Mouse (Mus musculus) ZHBTc4 (cell line): ENCODE measurements around the gene Med25.
"Not testable (repeated sequence)": the region's sequence is repeated elsewhere in the genome, so short reads cannot be mapped to it uniquely, and the experiment has no call there.

Experiments used
- DNase-seq: peaks from one replicate; pipeline ENCODE4 v3.0.0-alpha.2; 2011; ENCODE audit warnings: low read depth, low spot score

The Med25 gene

GRCm38 (mm10) chr7:44893197-44893596 is 685 bp upstream of the Med25 start:
- no peak for DNase-seq

DNA sequence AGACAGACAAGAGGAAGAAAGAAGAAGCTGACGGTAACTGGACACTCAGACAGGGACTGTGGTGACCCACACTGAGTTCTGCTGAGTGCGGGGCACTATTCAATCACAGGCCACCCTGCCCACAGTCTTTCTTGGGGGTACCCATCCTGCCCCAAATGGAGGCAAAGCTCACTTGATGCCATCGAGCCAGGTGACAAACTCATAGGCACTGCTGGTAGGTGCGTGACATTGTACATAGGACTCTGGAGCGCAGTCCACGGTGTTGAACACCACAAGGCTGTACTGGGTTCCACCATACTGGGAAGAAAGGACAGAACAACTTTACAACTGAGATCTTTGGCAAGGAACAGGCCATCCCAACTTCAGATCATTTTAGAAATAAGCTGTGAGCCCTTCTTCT is 901 bp downstream of the Med25 start:
- no peak for DNase-seq

GRCm38 (mm10) chr7:44890737-44891136 is 1.8 kb downstream of the Med25 start:
- DNase-seq, result no peak

GRCm38 (mm10) chr7:44890180-44890579 is 2.3 kb downstream of the Med25 start:
- DNase-seq, result no peak

DNA sequence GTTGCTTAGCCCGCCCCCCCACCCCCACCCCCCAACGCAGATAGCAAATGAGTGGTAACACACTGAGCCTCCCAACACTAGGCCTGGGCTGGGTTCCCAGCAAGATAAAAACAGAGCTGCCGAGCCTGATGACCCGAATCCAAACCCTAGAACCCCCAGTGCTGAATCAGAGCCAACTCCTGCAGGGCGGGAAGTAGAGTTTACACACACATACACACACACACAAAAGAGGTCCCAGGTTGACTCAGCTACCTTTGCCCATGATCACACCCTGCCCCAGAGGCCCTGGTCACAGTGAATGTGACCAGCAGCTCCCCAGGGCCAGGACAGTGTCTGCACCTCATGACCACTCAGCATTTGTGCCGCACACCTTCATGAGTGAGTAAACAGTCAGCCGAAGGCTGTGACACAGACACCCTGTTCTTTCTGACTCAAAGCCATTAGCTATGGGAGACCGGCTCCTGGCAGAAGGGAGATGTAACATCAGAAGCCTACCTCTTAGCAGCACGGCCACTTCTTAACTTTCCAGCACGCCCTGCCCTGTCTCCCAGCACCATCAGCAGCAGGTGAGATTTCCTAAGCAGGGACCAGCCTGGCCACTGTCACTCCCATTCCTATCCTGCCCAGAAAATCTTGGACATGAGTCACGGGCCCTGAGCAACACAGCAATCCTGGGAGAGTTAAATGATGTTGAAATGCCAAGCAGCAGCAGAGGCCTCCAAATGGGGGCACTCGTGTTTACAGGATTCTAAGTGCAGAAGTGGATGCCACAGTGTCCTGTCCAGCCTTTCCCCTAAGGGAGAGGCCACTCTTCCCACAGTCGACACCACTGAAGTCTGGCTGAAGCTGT is 4.0 kb downstream of the Med25 start:
- no peak for DNase-seq

GRCm38 (mm10) chr7:44886964-44887363 is 5.5 kb downstream of the Med25 start:
- no peak for DNase-seq

GRCm38 (mm10) chr7:44884637-44885036 is 7.9 kb downstream of the Med25 start:
- DNase-seq, result no peak

DNA sequence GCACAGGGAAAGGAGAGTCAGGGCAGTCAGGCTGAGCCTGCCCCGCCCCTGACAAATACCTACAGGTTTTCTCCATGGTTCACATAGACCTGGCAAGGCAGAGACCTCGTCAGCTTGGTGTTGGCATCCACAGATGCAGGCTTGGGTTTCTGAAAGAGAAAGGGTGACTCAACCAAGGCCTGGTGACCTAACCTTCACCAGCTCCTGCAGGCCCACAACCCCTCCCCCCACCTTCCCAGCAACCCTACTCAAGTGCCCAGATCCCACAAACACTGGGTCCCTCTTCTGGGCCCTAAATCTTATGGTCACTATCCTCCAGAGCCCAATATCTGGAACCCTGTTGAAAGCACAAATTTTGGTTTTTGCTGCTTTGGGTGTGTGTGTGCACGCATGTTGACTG is 9.5 kb downstream of the Med25 start:
- DNase-seq, result no peak

GRCm38 (mm10) chr7:44877833-44878232 is 14.7 kb downstream of the Med25 start:
- no peak for DNase-seq

DNA sequence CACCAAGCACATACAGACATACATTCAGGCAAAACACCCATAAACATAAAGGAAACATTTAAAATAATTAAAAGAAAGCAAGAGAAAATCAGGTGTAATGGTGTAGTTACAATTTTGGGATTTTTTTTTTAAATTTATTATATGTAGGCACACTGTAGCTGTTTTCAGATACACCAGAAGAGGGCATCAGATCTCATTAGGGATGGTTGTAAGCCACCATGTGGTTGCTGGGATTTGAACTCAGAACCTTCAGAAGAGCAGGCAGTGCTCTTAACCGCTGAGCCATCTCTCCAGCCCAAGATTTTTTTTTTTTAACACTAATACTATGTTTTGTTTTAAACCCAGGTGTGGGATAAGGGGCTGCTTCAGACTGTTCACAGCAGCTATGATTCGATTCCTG is 20.7 kb downstream of the Med25 start:
- DNase-seq, result not testable (repeated sequence)

GRCm38 (mm10) chr7:44871181-44871580 is 21.3 kb downstream of the Med25 start:
- DNase-seq, result peak; percentile 72

GRCm38 (mm10) chr7:44870614-44871013 is 21.9 kb downstream of the Med25 start:
- DNase-seq, result no peak

GRCm38 (mm10) chr7:44869697-44870528 is 22.6 kb downstream of the Med25 start, which contains the start of gene Ptov1:
Gene Ptov1, minus strand, starts transcription at chr7:44869788.
- peak; percentile 98 for DNase-seq

- DNase-seq, result peak; percentile 74
These were observed 23.4 kb downstream of the Med25 start for GRCm38 (mm10) chr7:44868919-44869696.

DNA sequence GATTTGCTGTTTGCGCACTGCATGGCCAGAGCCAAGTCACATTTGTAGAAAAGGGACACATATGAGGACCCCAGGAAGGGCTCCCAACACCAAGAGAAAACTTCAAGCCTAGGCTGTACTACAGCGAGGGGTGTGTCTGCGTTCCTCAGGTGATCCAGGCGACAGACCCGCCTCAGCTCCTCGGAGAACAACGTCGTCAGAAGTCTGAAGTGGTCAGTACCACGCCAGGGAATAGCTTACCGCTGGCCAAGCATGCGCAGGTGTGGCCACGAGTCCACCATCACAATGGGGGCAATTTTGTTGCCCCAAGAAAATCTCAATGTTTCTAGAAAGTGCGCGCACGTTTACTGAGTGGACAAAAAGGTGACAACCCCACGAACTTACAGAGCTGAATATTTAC is 24.0 kb downstream of the Med25 start:
- DNase-seq, result no peak

- DNase-seq, result no peak
These were observed 24.7 kb downstream of the Med25 start for GRCm38 (mm10) chr7:44867802-44868201.

DNA sequence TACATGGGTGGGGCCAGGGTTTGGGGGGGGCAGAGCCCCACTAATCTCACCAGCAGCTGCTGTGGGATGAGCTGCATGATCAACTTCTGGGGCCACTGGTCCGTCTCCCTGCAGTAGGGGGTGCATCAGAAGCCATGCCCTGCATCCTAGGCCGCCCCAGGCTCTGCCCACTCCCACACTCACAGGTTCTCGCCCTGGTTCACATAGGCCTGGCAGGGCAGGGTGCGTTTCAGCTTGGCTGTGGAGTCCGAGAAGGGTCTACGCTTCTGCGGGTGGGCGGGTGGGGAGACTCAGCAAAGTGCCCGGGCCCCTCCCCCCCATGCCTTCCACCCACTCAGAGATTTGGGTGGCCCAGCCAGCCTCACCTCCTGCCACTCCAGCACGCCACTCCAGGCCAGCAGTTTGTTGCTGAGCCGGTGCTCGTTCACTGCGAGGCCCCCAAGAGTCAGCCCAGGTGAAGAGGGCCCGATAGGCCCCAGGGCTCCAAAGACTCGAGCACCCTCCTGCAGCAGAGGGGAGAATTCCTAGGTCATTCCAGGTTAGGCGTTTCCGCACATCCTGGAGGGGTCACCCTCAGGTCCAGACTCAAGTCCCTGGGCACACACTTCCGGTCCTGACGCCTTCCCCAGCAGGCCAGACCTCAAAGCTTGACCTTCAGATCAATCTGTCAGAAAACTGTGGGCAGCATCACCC is 25.4 kb downstream of the Med25 start:
- no peak for DNase-seq

DNA sequence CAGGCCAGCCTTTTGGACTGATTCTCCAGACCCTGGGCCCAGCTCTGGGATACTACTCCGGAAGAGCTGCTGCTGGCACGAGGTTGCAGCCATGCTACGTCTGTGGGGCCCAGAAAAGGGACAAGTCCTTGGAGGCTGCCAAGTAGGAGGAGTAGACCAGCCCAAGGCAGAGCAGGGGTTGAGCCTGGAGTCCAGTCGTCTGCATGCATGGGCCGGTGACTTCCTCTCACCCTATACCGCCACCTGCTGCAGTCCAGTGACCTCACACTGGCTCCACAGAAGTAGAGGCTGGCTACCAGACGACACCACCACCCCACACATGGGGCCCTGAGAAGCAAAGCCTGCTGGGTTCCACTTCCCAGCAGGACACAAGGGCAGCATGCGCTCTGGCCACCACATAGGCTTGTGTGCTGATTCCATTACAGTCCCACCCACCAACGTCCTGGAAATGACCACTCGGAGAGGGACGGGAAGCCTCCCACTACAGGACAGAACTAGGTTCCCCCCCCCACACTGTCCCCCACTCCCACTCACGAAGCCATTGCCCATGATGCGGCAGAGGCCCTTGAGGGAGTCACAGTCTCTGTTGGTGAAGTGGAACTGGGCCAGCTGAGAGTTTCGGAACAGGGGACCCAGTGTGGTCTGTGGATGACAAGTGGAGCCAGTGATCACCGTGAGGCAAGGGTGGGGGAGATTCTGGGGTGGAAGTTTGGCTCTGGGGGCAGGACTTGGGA is 26.1 kb downstream of the Med25 start:
- no peak for DNase-seq

GRCm38 (mm10) chr7:44864595-44865542 is 27.6 kb downstream of the Med25 start:
- no peak for DNase-seq
